Mouse (Mus musculus) limb, embryonic 15.5 days (tissue): ENCODE measurements at regions not wholly inside any gene's neighbourhood (a gene's known extent, or its start where the extent isn't known, plus 50 kb on each side); places are given as distances from the start of the nearest gene placed in this dataset.

Experiments used
- ATAC-seq: fragments of 200-750 bp; cut with Nextera tagmentation; 2 replicates; pipeline ENCODE4 v1.8.0; 2017; ENCODE audit warnings: low read depth, moderate TSS enrichment; ENCODE audit not compliant: insufficient number of reproducible peaks, low FRiP score, low TSS enrichment
- H3K27ac ChIP-seq: fragments of 300-500 bp; sonication (generic); 2 replicates; pipeline ENCODE4 v1.5.1; 2015; ENCODE audit warnings: moderate library complexity, mild to moderate bottlenecking, inconsistent platforms
- H3K27me3 ChIP-seq: fragments of 300-500 bp; sonication (generic); 2 replicates; pipeline ENCODE4 v1.6.1; 2015; ENCODE audit warnings: inconsistent platforms
- H3K36me3 ChIP-seq: fragments of 300-500 bp; sonication (generic); 2 replicates; pipeline ENCODE4 v1.6.1; 2015; ENCODE audit warnings: inconsistent platforms
- H3K4me1 ChIP-seq: fragments of 300-500 bp; sonication (generic); 2 replicates; pipeline ENCODE4 v1.6.1; 2015; ENCODE audit warnings: inconsistent platforms
- H3K4me2 ChIP-seq: fragments of 300-500 bp; sonication (generic); 2 replicates; pipeline ENCODE4 v1.6.1; 2015; ENCODE audit warnings: mild to moderate bottlenecking, inconsistent platforms
- H3K4me3 ChIP-seq: fragments of 300-500 bp; sonication (generic); 2 replicates; pipeline ENCODE4 v1.5.1; 2015; ENCODE audit warnings: mild to moderate bottlenecking, inconsistent platforms
- H3K9ac ChIP-seq: fragments of 300-500 bp; sonication (generic); 2 replicates; pipeline ENCODE4 v1.6.1; 2015; ENCODE audit warnings: inconsistent platforms
- H3K9me3 ChIP-seq: fragments of 300-500 bp; sonication (generic); 2 replicates; pipeline ENCODE4 v1.6.1; 2016; ENCODE audit warnings: inconsistent platforms
- WGBS: fragments of 180-500 bp; shearing (Covaris S2); methylation state at CpG from one replicate; pipeline ENCODE4 v1.1.7; 2015; 5-methylcytosine and 5-hydroxymethylcytosine counted together

- Histone ChIP-seq H3K4me2 (no peak overlapping the region), H3K4me3 (no peak overlapping the region), H3K9me3 (no peaks in the 10 kb centered on the region), H3K27ac (no peak overlapping the region), H3K36me3 (no peaks in the 10 kb centered on the region), H3K27me3 (no peaks in the 10 kb centered on the region), H3K4me1 (no peaks in the 10 kb centered on the region), H3K9ac (no peak overlapping the region)
- no peak for ATAC-seq
- WGBS = 67% methylated on average over 1 of the region's 1 CpGs
These were observed 1072.9 kb upstream of the Cited2 start for GRCm38 (mm10) chr10:16650120-16650519.

- no peaks in the 10 kb centered on the region for H3K9me3 ChIP-seq
- no peak overlapping the region for H3K27ac ChIP-seq
- no peak overlapping the region for H3K4me2 ChIP-seq
- no peaks in the 10 kb centered on the region for H3K36me3 ChIP-seq
- H3K4me3 ChIP-seq = no peak overlapping the region
- no peak for ATAC-seq
- no peak overlapping the region for H3K9ac ChIP-seq
- H3K27me3 ChIP-seq = no peaks in the 10 kb centered on the region
- H3K4me1 ChIP-seq = no peaks in the 10 kb centered on the region
- 78% methylated on average over 4 of the region's 4 CpGs for WGBS
These were observed 1070.6 kb upstream of the Cited2 start for GRCm38 (mm10) chr10:16652450-16652849.

GRCm38 (mm10) chr10:16664483-16664882 is 1058.5 kb upstream of the Cited2 start:
- no peak for ATAC-seq
- H3K27ac ChIP-seq = no peak overlapping the region
- WGBS = 10% methylated on average over 1 of the region's 1 CpGs
- H3K9ac ChIP-seq = no peak overlapping the region
- H3K4me1 ChIP-seq = no peaks in the 10 kb centered on the region
- no peak overlapping the region for H3K4me2 ChIP-seq
- no peaks in the 10 kb centered on the region for H3K9me3 ChIP-seq
- H3K27me3 ChIP-seq = no peaks in the 10 kb centered on the region
- no peak overlapping the region for H3K4me3 ChIP-seq
- no peaks in the 10 kb centered on the region for H3K36me3 ChIP-seq

- 81% methylated on average over 2 of the region's 2 CpGs for WGBS
- no peak for ATAC-seq
- no peak overlapping the region for H3K9ac ChIP-seq
These were observed 1052.7 kb upstream of the Cited2 start for GRCm38 (mm10) chr10:16670286-16670685.

GRCm38 (mm10) chr10:16681001-16681400 is 1042.0 kb upstream of the Cited2 start:
- Histone ChIP-seq H3K27ac (no peak overlapping the region), H3K9ac (no peak overlapping the region), H3K4me3 (no peak overlapping the region), H3K4me1 (no peaks in the 10 kb centered on the region), H3K36me3 (no peaks in the 10 kb centered on the region), H3K4me2 (no peak overlapping the region), H3K9me3 (no peaks in the 10 kb centered on the region), H3K27me3 (no peaks in the 10 kb centered on the region)
- no peak for ATAC-seq
- 83% methylated on average over 3 of the region's 3 CpGs for WGBS

More at GRCm38 (mm10) chr10:16670286-16670685, 1052.7 kb upstream of the Cited2 start:
- H3K9me3 ChIP-seq = no peaks in the 10 kb centered on the region
- H3K4me1 ChIP-seq = no peaks in the 10 kb centered on the region
- no peaks in the 10 kb centered on the region for H3K27me3 ChIP-seq
- H3K27ac ChIP-seq = no peak overlapping the region
- no peak overlapping the region for H3K4me3 ChIP-seq
- no peaks in the 10 kb centered on the region for H3K36me3 ChIP-seq
- no peak overlapping the region for H3K4me2 ChIP-seq

- Histone ChIP-seq H3K4me3 (no peak overlapping the region), H3K36me3 (no peaks in the 10 kb centered on the region), H3K9ac (no peak overlapping the region), H3K27me3 (no peaks in the 10 kb centered on the region), H3K9me3 (no peaks in the 10 kb centered on the region), H3K4me1 (no peaks in the 10 kb centered on the region), H3K27ac (no peak overlapping the region), H3K4me2 (no peak overlapping the region)
- WGBS = 85% methylated on average over 1 of the region's 1 CpGs
- no peak for ATAC-seq
These were observed 1037.7 kb upstream of the Cited2 start for GRCm38 (mm10) chr10:16685352-16685751.

- Histone ChIP-seq H3K27ac (no peak overlapping the region), H3K4me2 (no peak overlapping the region), H3K36me3 (no peaks in the 10 kb centered on the region), H3K4me3 (no peak overlapping the region), H3K4me1 (no peaks in the 10 kb centered on the region), H3K27me3 (no peaks in the 10 kb centered on the region), H3K9ac (no peak overlapping the region), H3K9me3 (no peaks in the 10 kb centered on the region)
- ATAC-seq = no peak
- 44% methylated on average over 2 of the region's 2 CpGs for WGBS
These were observed 1016.0 kb upstream of the Cited2 start for GRCm38 (mm10) chr10:16706976-16707375.

GRCm38 (mm10) chr10:16713143-16713542 is 1009.9 kb upstream of the Cited2 start:
- Histone ChIP-seq H3K4me1 (no peaks in the 10 kb centered on the region), H3K36me3 (no peaks in the 10 kb centered on the region), H3K4me3 (no peak overlapping the region), H3K9ac (no peak overlapping the region), H3K27ac (no peak overlapping the region), H3K4me2 (no peak overlapping the region), H3K9me3 (no peaks in the 10 kb centered on the region), H3K27me3 (no peaks in the 10 kb centered on the region)
- whole genome bisulfite sequencing = 40% methylated on average over 3 of the region's 3 CpGs
- ATAC-seq = no peak

- ATAC-seq = no peak
- no peaks in the 10 kb centered on the region for H3K27me3 ChIP-seq
- WGBS = 68% methylated on average over 4 of the region's 4 CpGs
- H3K9ac ChIP-seq = no peak overlapping the region
- no peak overlapping the region for H3K27ac ChIP-seq
- no peaks in the 10 kb centered on the region for H3K9me3 ChIP-seq
- H3K4me1 ChIP-seq = no peaks in the 10 kb centered on the region
- H3K4me2 ChIP-seq = no peak overlapping the region
- no peaks in the 10 kb centered on the region for H3K36me3 ChIP-seq
- H3K4me3 ChIP-seq = no peak overlapping the region
These were observed 1009.0 kb upstream of the Cited2 start for GRCm38 (mm10) chr10:16714065-16714464.

GRCm38 (mm10) chr10:16714526-16714925 is 1008.5 kb upstream of the Cited2 start:
- Histone ChIP-seq H3K9me3 (no peaks in the 10 kb centered on the region), H3K4me3 (no peak overlapping the region), H3K27ac (no peak overlapping the region), H3K4me2 (no peak overlapping the region), H3K4me1 (no peaks in the 10 kb centered on the region), H3K9ac (no peak overlapping the region), H3K36me3 (no peaks in the 10 kb centered on the region), H3K27me3 (no peaks in the 10 kb centered on the region)
- no peak for ATAC-seq
- WGBS = 83% methylated on average over 2 of the region's 2 CpGs

GRCm38 (mm10) chr10:16742246-16742645 is 980.8 kb upstream of the Cited2 start:
- no peaks in the 10 kb centered on the region for H3K4me1 ChIP-seq
- no peak for ATAC-seq
- no peak overlapping the region for H3K9ac ChIP-seq
- no peaks in the 10 kb centered on the region for H3K36me3 ChIP-seq
- H3K27me3 ChIP-seq = no peaks in the 10 kb centered on the region
- no peak overlapping the region for H3K4me3 ChIP-seq
- no peak overlapping the region for H3K27ac ChIP-seq
- H3K9me3 ChIP-seq = no peaks in the 10 kb centered on the region
- no peak overlapping the region for H3K4me2 ChIP-seq

GRCm38 (mm10) chr10:16751546-16751945 is 971.5 kb upstream of the Cited2 start:
- Histone ChIP-seq H3K4me2 (no peak overlapping the region), H3K27ac (no peak overlapping the region), H3K9ac (no peak overlapping the region), H3K4me3 (no peak overlapping the region), H3K36me3 (no peaks in the 10 kb centered on the region), H3K9me3 (no peaks in the 10 kb centered on the region), H3K4me1 (no peaks in the 10 kb centered on the region), H3K27me3 (no peaks in the 10 kb centered on the region)
- no peak for ATAC-seq

GRCm38 (mm10) chr10:16789641-16790243 is 933.3 kb upstream of the Cited2 start:
- no peaks in the 10 kb centered on the region for H3K27me3 ChIP-seq
- H3K36me3 ChIP-seq = no peaks in the 10 kb centered on the region
- H3K9me3 ChIP-seq = no peaks in the 10 kb centered on the region
- H3K4me3 ChIP-seq = no peak overlapping the region
- H3K27ac ChIP-seq = no peak overlapping the region
- no peak overlapping the region for H3K4me2 ChIP-seq
- H3K4me1 ChIP-seq = no peaks in the 10 kb centered on the region
- H3K9ac ChIP-seq = no peak overlapping the region
- ATAC-seq = no peak
- 46% methylated on average over 4 of the region's 4 CpGs for WGBS
